Mouse (Mus musculus) urinary bladder, adult 18-20 months (tissue): ENCODE measurements at regions not wholly inside any gene's neighbourhood (a gene's known extent, or its start where the extent isn't known, plus 50 kb on each side); places are given as distances from the start of the nearest gene placed in this dataset.

Experiments
- DNase-seq, 2 experiments: peaks; one replicate each; pipeline ENCODE4 v3.0.0; 2022; ENCODE audit warnings: low spot score in 2 of 2, mixed read lengths in 2 of 2

DNA sequence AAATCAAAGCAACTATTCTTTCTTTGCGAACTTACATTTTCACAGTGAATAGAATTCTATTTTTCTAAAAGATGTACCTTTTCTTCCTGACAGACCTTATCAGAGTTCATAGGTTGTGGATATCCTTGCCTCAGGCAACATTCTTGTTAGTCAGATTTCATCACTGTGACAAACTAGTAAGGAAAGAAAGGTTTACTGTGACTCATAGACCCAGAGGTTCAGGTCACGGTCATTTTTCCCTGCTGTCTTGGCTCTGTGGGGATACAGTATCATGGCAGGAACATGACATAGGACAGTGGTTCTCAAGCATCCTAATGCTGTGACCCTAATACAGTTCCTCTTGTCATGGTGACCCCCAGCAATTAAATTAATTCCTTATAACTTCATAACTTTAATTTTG lies 78.4 kb upstream of the Akt3 start:
- DNase-seq, result no peak

DNA sequence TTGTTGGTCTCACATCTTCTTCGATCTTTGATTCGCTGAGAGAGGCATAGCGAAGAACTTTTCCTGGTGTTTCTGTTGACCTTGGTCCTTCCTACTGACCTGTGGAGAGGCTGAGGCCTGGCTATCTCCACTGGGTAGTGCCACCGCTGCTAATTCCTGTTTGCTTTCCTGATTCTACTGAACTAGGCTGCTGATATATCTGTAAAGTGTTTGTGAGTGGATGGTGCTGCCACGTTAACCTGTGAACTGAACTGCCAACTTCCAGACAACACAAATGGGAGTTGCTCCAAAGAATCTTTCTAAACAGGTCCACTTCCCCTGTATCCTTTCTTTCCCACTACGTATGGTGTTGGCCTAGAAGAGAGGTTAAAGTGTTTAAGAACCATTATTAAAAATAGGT lies 78.0 kb upstream of the Akt3 start:
- no peak for DNase-seq

DNA sequence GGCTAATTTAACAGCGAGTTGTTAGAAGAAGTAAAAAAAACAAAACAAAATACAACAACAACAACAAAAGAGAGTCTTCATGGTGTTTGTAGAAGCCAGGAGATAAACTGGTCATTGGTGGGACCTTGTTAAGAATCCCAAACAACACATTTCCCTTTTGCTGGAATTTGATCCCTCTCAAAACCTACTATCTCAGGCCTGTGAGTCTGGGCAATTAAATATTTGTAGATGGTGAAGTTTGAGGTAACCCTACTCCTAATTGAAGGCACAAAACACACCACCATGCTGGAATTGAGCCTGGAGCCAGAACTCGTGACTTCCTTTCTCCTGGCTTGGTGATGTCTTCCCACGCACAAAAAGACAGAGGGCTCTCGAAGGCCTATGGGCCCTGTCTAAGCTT lies 65.4 kb upstream of the Akt3 start:
- DNase-seq, result no peak

DNA sequence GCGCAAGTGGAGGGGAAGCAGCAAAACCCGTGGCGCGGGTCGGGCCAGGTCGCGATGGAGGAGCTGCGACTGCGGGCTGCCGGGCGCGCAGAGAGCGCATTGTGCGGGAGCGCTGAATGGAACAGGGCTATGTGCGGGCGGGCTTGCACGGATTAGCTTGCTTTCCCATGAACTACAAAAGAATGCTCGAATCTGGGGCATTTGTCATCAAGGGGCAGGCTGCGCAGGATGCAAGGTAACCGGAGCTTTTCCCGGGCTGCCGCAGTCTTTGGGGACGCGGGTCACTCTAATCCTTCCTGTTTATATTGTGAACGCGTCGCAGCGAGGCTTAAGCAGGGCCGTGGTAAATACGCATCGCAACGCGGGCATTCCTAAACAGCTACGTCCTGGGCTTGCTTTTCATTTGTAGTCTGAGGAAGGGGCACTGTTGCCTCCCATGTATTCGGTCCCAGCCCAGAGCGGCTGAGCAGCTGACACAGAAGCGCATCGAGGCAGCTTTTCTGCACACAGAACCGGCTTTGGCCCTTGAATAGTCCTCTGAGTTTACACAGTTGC lies 64.8 kb upstream of the Akt3 start:
- DNase-seq, result no peak

DNA sequence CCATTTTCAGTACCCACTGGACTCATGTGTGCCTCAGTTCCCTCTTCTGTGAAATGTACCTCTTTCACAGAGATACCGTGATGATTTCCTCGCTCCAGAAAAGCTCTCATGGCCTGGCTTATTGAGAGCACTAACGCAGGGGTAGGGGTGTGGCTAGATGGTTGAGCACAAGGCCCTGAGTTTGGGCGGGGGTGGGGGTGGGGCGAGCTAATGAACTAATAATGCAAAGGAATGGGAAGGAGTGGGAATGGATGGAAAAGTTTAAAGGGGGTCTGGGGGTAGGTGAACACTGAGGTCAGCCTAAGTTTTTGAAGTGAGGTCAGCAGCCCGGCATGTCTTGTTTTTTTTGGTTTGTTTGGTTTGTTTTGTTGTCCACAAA lies 64.3 kb upstream of the Akt3 start:
- no peak for DNase-seq

DNA sequence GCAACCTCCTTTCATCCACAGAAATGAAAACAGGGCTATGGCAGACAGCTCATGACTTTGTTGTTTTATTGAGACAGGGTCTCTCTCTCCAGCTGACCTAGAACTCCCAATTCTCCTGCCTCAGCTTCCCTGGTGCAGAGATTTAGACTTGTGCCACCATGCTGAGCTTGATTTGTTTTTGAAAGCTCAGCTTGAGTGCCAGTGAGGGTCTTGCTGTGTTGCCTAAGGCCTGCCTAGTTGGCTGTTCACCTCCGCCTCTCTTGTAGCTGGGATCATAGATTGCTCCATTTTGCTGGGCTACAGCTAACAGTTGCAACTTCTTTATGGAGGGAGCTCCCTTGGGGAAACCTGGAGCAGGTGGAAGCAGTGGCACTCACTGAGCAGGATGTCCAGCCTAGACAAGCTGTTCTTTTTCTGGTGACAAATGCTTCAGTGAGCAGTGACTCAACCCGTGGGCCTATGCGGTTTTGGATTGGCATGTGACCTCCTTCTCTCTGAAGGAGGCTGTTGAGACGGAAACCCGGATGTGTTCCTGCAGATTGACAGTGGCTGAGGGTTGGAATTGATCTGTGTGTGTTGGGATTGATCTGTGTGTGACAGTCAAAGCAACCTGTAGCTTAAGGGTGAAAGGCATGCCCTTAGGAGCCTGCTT lies 63.8 kb upstream of the Akt3 start:
- DNase-seq, result no peak

DNA sequence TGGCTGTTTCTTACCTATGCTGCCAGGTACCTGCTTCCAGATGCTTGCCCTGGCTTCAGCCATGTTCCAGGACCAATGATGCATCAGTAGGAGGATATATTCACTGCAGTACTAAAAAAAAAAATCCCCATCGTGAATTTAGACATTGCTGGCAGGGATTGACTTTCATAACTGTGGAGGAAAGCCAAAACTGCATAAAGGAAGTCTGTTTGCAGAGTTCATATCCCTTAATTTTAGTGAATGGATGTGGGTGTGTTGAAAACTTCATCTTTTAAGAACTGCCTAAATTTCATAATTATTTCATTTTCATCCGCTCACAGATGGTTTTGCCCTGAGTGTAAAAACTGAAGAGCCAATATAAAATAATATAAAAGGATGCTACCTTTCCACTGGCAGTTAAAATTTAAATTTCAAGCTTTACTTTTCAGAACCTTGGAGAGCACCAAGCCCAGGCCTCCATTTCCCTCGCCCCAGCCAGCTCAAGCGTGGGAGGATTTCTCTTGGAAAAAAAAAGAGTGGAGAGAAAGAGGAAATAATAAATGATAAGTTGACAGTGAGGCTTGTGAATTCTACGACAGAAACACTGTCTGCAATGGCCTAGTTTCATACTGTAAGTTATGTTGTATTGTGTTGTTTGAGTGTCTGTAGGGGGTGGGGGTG lies 50.3 kb upstream of the Akt3 start:
- DNase-seq, result no peak
